Mouse (Mus musculus): Measurements from ENCODE around the gene Ust. TPM values are rescaled to one million over a fixed set of nuclear protein-coding genes. Genes with fewer than 3 reads are reported as not detected.

Ust gene
- polyA plus RNA-seq, 1 experiment from 2014 or later = 10.7 TPM

- Histone ChIP-seq H3K4me2 (replicated peaks) (no peak overlapping the region), H3K36me3 (replicated peaks; ENCODE audit: control insufficient read depth, insufficient read depth) (no peaks in the 10 kb centered on the region), H3K9me3 (ENCODE audit: control insufficient read depth, low read length) (no peaks in the 10 kb centered on the region), H3K4me1 (replicated peaks; ENCODE audit: control insufficient read depth, insufficient read depth, low read length) (no peaks in the 10 kb centered on the region), H3K9ac (no peak overlapping the region), H3K27me3 (ENCODE audit: control insufficient read depth, insufficient read depth, low read length) (no peaks in the 10 kb centered on the region), H3K4me3 (replicated peaks; ENCODE audit: low read length) (no peak overlapping the region), H3K27ac (no peak overlapping the region)
- WGBS = 90% methylated on average over 4 of the region's 4 CpGs
- DNase-seq (ENCODE audit: low spot score) = no peak
- ATAC-seq (ENCODE audit: low FRiP score) = no peak
Measured at GRCm38 (mm10) chr10:8482779-8483178, 35.8 kb downstream of the Ust start.

- Histone ChIP-seq H3K4me1 (replicated peaks; ENCODE audit: control insufficient read depth, insufficient read depth, low read length) (no peaks in the 10 kb centered on the region), H3K4me2 (replicated peaks) (no peak overlapping the region), H3K27me3 (ENCODE audit: control insufficient read depth, insufficient read depth, low read length) (no peaks in the 10 kb centered on the region), H3K9ac (no peak overlapping the region), H3K4me3 (replicated peaks; ENCODE audit: low read length) (no peak overlapping the region), H3K36me3 (replicated peaks; ENCODE audit: control insufficient read depth, insufficient read depth) (no peaks in the 10 kb centered on the region), H3K27ac (no peak overlapping the region), H3K9me3 (ENCODE audit: control insufficient read depth, low read length) (no peaks in the 10 kb centered on the region)
- WGBS = 95% methylated on average over 2 of the region's 2 CpGs
- no peak for DNase-seq (ENCODE audit: low spot score)
- ATAC-seq (ENCODE audit: low FRiP score) = no peak
Measured at GRCm38 (mm10) chr10:8479779-8480178, 38.8 kb downstream of the Ust start.

GRCm38 (mm10) chr10:8477936-8478335 is 40.7 kb downstream of the Ust start:
- no peak for ATAC-seq (ENCODE audit: low FRiP score)
- no peaks in the 10 kb centered on the region for H3K4me1 ChIP-seq (replicated peaks; ENCODE audit: control insufficient read depth, insufficient read depth, low read length)
- no peaks in the 10 kb centered on the region for H3K27me3 ChIP-seq (ENCODE audit: control insufficient read depth, insufficient read depth, low read length)
- H3K36me3 ChIP-seq (replicated peaks; ENCODE audit: control insufficient read depth, insufficient read depth) = no peaks in the 10 kb centered on the region
- DNase-seq (ENCODE audit: low spot score) = no peak
- whole genome bisulfite sequencing = 89% methylated on average over 8 of the region's 8 CpGs
- no peak overlapping the region for H3K9ac ChIP-seq
- H3K9me3 ChIP-seq (ENCODE audit: control insufficient read depth, low read length) = no peaks in the 10 kb centered on the region
- H3K4me3 ChIP-seq (replicated peaks; ENCODE audit: low read length) = no peak overlapping the region
- H3K4me2 ChIP-seq (replicated peaks) = no peak overlapping the region
- H3K27ac ChIP-seq = no peak overlapping the region

- no peak overlapping the region for H3K4me3 ChIP-seq (replicated peaks; ENCODE audit: low read length)
- WGBS = 93% methylated on average over 12 of the region's 12 CpGs
- ATAC-seq (ENCODE audit: low FRiP score) = no peak
- H3K4me1 ChIP-seq (replicated peaks; ENCODE audit: control insufficient read depth, insufficient read depth, low read length) = no peaks in the 10 kb centered on the region
- DNase-seq (ENCODE audit: low spot score) = no peak
- no peaks in the 10 kb centered on the region for H3K9me3 ChIP-seq (ENCODE audit: control insufficient read depth, low read length)
- H3K4me2 ChIP-seq (replicated peaks) = no peak overlapping the region
- H3K9ac ChIP-seq = no peak overlapping the region
- H3K27ac ChIP-seq = no peak overlapping the region
- H3K27me3 ChIP-seq (ENCODE audit: control insufficient read depth, insufficient read depth, low read length) = no peaks in the 10 kb centered on the region
- H3K36me3 ChIP-seq (replicated peaks; ENCODE audit: control insufficient read depth, insufficient read depth) = no peaks in the 10 kb centered on the region
Measured at GRCm38 (mm10) chr10:8471995-8472394, 46.6 kb downstream of the Ust start.

- H3K27me3 ChIP-seq (ENCODE audit: control insufficient read depth, insufficient read depth, low read length) = no peaks in the 10 kb centered on the region
- WGBS = 68% methylated on average over 5 of the region's 5 CpGs
- H3K27ac ChIP-seq = no peak overlapping the region
- H3K9me3 ChIP-seq (ENCODE audit: control insufficient read depth, low read length) = no peaks in the 10 kb centered on the region
- no peaks in the 10 kb centered on the region for H3K4me1 ChIP-seq (replicated peaks; ENCODE audit: control insufficient read depth, insufficient read depth, low read length)
- no peaks in the 10 kb centered on the region for H3K36me3 ChIP-seq (replicated peaks; ENCODE audit: control insufficient read depth, insufficient read depth)
- no peak overlapping the region for H3K4me3 ChIP-seq (replicated peaks; ENCODE audit: low read length)
- no peak overlapping the region for H3K9ac ChIP-seq
- no peak for ATAC-seq (ENCODE audit: low FRiP score)
- DNase-seq (ENCODE audit: low spot score) = no peak
- no peak overlapping the region for H3K4me2 ChIP-seq (replicated peaks)
Measured at GRCm38 (mm10) chr10:8471012-8471411, 47.6 kb downstream of the Ust start.

- WGBS = 89% methylated on average over 3 of the region's 3 CpGs
- H3K4me2 ChIP-seq (replicated peaks) = no peak overlapping the region
- ATAC-seq (ENCODE audit: low FRiP score) (no peak), DNase-seq (ENCODE audit: low spot score) (no peak)
- H3K4me3 ChIP-seq (replicated peaks; ENCODE audit: low read length) = no peak overlapping the region
- no peaks in the 10 kb centered on the region for H3K9me3 ChIP-seq (ENCODE audit: control insufficient read depth, low read length)
- no peak overlapping the region for H3K27ac ChIP-seq
- H3K27me3 ChIP-seq (ENCODE audit: control insufficient read depth, insufficient read depth, low read length) = no peaks in the 10 kb centered on the region
- H3K36me3 ChIP-seq (replicated peaks; ENCODE audit: control insufficient read depth, insufficient read depth) = no peaks in the 10 kb centered on the region
- no peak overlapping the region for H3K9ac ChIP-seq
- H3K4me1 ChIP-seq (replicated peaks; ENCODE audit: control insufficient read depth, insufficient read depth, low read length) = no peaks in the 10 kb centered on the region
Measured at GRCm38 (mm10) chr10:8469516-8469915, 49.1 kb downstream of the Ust start.

GRCm38 (mm10) chr10:8468651-8469386 is 49.8 kb downstream of the Ust start:
- Histone ChIP-seq H3K4me2 (replicated peaks) (no peak overlapping the region), H3K36me3 (replicated peaks; ENCODE audit: control insufficient read depth, insufficient read depth) (no peaks in the 10 kb centered on the region), H3K4me1 (replicated peaks; ENCODE audit: control insufficient read depth, insufficient read depth, low read length) (no peaks in the 10 kb centered on the region), H3K9ac (no peak overlapping the region), H3K9me3 (ENCODE audit: control insufficient read depth, low read length) (no peaks in the 10 kb centered on the region), H3K27ac (no peak overlapping the region), H3K4me3 (replicated peaks; ENCODE audit: low read length) (no peak overlapping the region), H3K27me3 (ENCODE audit: control insufficient read depth, insufficient read depth, low read length) (no peaks in the 10 kb centered on the region)
- 86% methylated on average over 5 of the region's 5 CpGs for WGBS
- DNase-seq (ENCODE audit: low spot score) = no peak
- no peak for ATAC-seq (ENCODE audit: low FRiP score)

- H3K27ac ChIP-seq = no peak overlapping the region
- no peaks in the 10 kb centered on the region for H3K36me3 ChIP-seq (replicated peaks; ENCODE audit: control insufficient read depth, insufficient read depth)
- H3K4me3 ChIP-seq (replicated peaks; ENCODE audit: low read length) = no peak overlapping the region
- 87% methylated on average over 3 of the region's 3 CpGs for WGBS
- no peaks in the 10 kb centered on the region for H3K27me3 ChIP-seq (ENCODE audit: control insufficient read depth, insufficient read depth, low read length)
- H3K9ac ChIP-seq = no peak overlapping the region
- H3K4me2 ChIP-seq (replicated peaks) = no peak overlapping the region
- no peak for DNase-seq (ENCODE audit: low spot score)
- no peak for ATAC-seq (ENCODE audit: low FRiP score)
- no peaks in the 10 kb centered on the region for H3K4me1 ChIP-seq (replicated peaks; ENCODE audit: control insufficient read depth, insufficient read depth, low read length)
- no peaks in the 10 kb centered on the region for H3K9me3 ChIP-seq (ENCODE audit: control insufficient read depth, low read length)
Measured at GRCm38 (mm10) chr10:8465918-8466317, 52.7 kb downstream of the Ust start.

GRCm38 (mm10) chr10:8465216-8465615 is 53.4 kb downstream of the Ust start:
- WGBS = 97% methylated on average over 1 of the region's 1 CpGs
- Histone ChIP-seq H3K4me2 (replicated peaks) (no peak overlapping the region), H3K27me3 (ENCODE audit: control insufficient read depth, insufficient read depth, low read length) (no peaks in the 10 kb centered on the region), H3K4me1 (replicated peaks; ENCODE audit: control insufficient read depth, insufficient read depth, low read length) (no peaks in the 10 kb centered on the region), H3K36me3 (replicated peaks; ENCODE audit: control insufficient read depth, insufficient read depth) (no peaks in the 10 kb centered on the region), H3K4me3 (replicated peaks; ENCODE audit: low read length) (no peak overlapping the region), H3K9me3 (ENCODE audit: control insufficient read depth, low read length) (no peaks in the 10 kb centered on the region), H3K9ac (no peak overlapping the region), H3K27ac (no peak overlapping the region)
- ATAC-seq (ENCODE audit: low FRiP score) (no peak), DNase-seq (ENCODE audit: low spot score) (no peak)

GRCm38 (mm10) chr10:8461372-8461771 is 57.3 kb downstream of the Ust start:
- Histone ChIP-seq H3K27ac (no peak overlapping the region), H3K9ac (no peak overlapping the region), H3K27me3 (ENCODE audit: control insufficient read depth, insufficient read depth, low read length) (no peaks in the 10 kb centered on the region), H3K4me1 (replicated peaks; ENCODE audit: control insufficient read depth, insufficient read depth, low read length) (no peaks in the 10 kb centered on the region), H3K9me3 (ENCODE audit: control insufficient read depth, low read length) (no peaks in the 10 kb centered on the region), H3K36me3 (replicated peaks; ENCODE audit: control insufficient read depth, insufficient read depth) (no peaks in the 10 kb centered on the region), H3K4me3 (replicated peaks; ENCODE audit: low read length) (no peak overlapping the region), H3K4me2 (replicated peaks) (no peak overlapping the region)
- DNase-seq (ENCODE audit: low spot score) (peak; percentile 24), ATAC-seq (ENCODE audit: low FRiP score) (no peak; the same call in 1 of the 2 replicates)
- WGBS = 78% methylated on average over 5 of the region's 5 CpGs

All from hindbrain, embryonic 14.5 days (tissue).